Mouse (Mus musculus) ES-E14 (cell line): ENCODE results near the gene Ednra. TPM values are rescaled to one million over a fixed set of nuclear protein-coding genes. Genes with fewer than 3 reads are reported as not detected.

Experiments used
- DNase-seq: peaks from one replicate; pipeline ENCODE4 v3.0.0-alpha.2; 2013; ENCODE audit warnings: low read depth, low spot score
- H3K27ac ChIP-seq: 2 replicates; pipeline ENCODE4 v1.5.1; 2012; ENCODE audit warnings: low read depth, mild to moderate bottlenecking, low read length, moderate library complexity, mixed read lengths; ENCODE audit not compliant: poor library complexity, insufficient read depth, severe bottlenecking
- H3K36me3 ChIP-seq: 2 replicates; pipeline ENCODE4 v1.6.1; 2012; ENCODE audit warnings: mild to moderate bottlenecking, low read length, moderate library complexity, mixed read lengths; ENCODE audit not compliant: control insufficient read depth, poor library complexity, insufficient read depth, severe bottlenecking
- H3K4me1 ChIP-seq, 2 experiments: fragments of 150-350 bp in 1 of 2; sonication (generic) in 1 of 2; 2 replicates each; pipeline ENCODE4 v1.6.1; 2012; ENCODE audit warnings: low read length in 2 of 2, mild to moderate bottlenecking in 1 of 2, mixed read lengths in 1 of 2; ENCODE audit not compliant: control insufficient read depth in 2 of 2, insufficient read depth in 2 of 2, poor library complexity in 1 of 2
- H3K4me3 ChIP-seq, 2 experiments: fragments of 150-350 bp in 1 of 2; sonication (generic) in 1 of 2; 2 replicates each; pipeline ENCODE4 v1.5.1; 2012; ENCODE audit warnings: low read length in 2 of 2, low read depth in 1 of 2, mild to moderate bottlenecking in 1 of 2, mixed read lengths in 1 of 2; ENCODE audit not compliant: insufficient read depth in 1 of 2, poor library complexity in 1 of 2, severe bottlenecking in 1 of 2
- H3K9ac ChIP-seq: 2 replicates; pipeline ENCODE4 v1.6.1; 2012; ENCODE audit warnings: low read depth, mild to moderate bottlenecking, low read length, mixed read lengths; ENCODE audit not compliant: poor library complexity, insufficient read depth, severe bottlenecking
- H3K9me3 ChIP-seq: fragments of 150-350 bp; sonication (generic); 2 replicates; pipeline ENCODE4 v1.6.1; 2012; ENCODE audit warnings: low read depth, mild to moderate bottlenecking, low read length; ENCODE audit not compliant: control insufficient read depth, insufficient read depth
- CHD2 ChIP-seq: IDR thresholded peaks from 2 replicates; pipeline ENCODE4 v1.6.1; 2014; ENCODE audit warnings: mild to moderate bottlenecking, low read depth, low read length, inconsistent platforms
- HCFC1 ChIP-seq: IDR thresholded peaks from 2 replicates; pipeline ENCODE4 v1.6.1; 2012; ENCODE audit warnings: low read length, inconsistent platforms, borderline replicate concordance; ENCODE audit not compliant: insufficient read depth
- MAFK ChIP-seq: IDR thresholded peaks from 2 replicates; pipeline ENCODE4 v1.6.1; 2014; ENCODE audit warnings: mild to moderate bottlenecking, low read depth, low read length, inconsistent platforms; ENCODE audit not compliant: insufficient read depth
- ZC3H11A ChIP-seq: IDR thresholded peaks from 2 replicates; pipeline ENCODE4 v1.6.1; 2012; ENCODE audit warnings: low read depth, mild to moderate bottlenecking, inconsistent platforms, low read length, borderline replicate concordance
- ZNF384 ChIP-seq: IDR thresholded peaks from 2 replicates; pipeline ENCODE4 v1.6.1; 2012; ENCODE audit warnings: low read depth, low read length, inconsistent platforms
- in situ Hi-C, 2 experiments: fragments of 600-800 bp; cut with MboI; formaldehyde crosslinking; loops; one replicate each; pipeline ENCODE4 v1.15.1; 2025; ENCODE audit warnings: low sequenced_read_pairs in 2 of 2, inconsistent platforms in 1 of 2; ENCODE audit not compliant: unreplicated experiment in 2 of 2
- total RNA-seq: library from RNA; depleted of rRNA; stranded (reverse); fragments of 300-350 nt; gene quantifications from 2 replicates; pipeline ENCODE4 v1.2.3, GENCODE M21; 2012

Ednra gene
- total RNA-seq, 1 experiment: 0.40 TPM

GRCm38 (mm10) chr8:77770966-77771365, 46.7 kb upstream of the Ednra start:
- Histone ChIP-seq H3K36me3 (no peaks in the 10 kb centered on the region), H3K4me3 (no peak overlapping the region), H3K4me1 (no peaks in the 10 kb centered on the region), H3K27ac (no peak overlapping the region), H3K9me3 (no peaks in the 10 kb centered on the region), H3K9ac (no peak overlapping the region)
- DNase-seq: no peak
- in situ Hi-C loops: no loop called here
- TF ChIP-seq HCFC1: no peak
- no peak for TF ChIP-seq ZNF384
- TF ChIP-seq CHD2: no peak
- no peak for TF ChIP-seq ZC3H11A
- no peak for TF ChIP-seq MAFK

DNA sequence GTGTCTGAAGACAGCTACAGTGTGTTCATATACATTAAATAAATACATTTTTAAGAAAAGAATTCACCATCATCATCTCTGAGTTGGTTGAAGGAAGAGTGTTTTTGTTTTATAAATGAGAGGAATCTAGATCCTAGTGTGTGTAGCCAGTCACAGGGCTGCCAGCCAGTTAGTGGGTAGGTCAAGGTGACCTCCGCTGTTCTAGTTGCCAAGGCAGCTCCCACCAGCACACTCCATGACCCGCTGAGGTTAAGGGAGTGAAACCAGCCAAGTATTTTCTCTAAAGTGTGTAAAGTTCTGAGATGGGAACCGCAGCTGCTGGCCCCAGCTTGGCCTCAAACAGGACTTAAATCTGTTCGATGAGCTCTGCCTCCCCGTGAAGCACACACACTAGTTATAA, 44.7 kb upstream of the Ednra start:
- Histone ChIP-seq H3K9me3 (no peaks in the 10 kb centered on the region), H3K27ac (no peak overlapping the region), H3K36me3 (no peaks in the 10 kb centered on the region), H3K9ac (no peak overlapping the region), H3K4me1 (no peaks in the 10 kb centered on the region), H3K4me3 (no peak overlapping the region)
- TF ChIP-seq ZC3H11A (no peak), MAFK (no peak), HCFC1 (no peak), ZNF384 (no peak), CHD2 (no peak)
- DNase-seq: no peak
- in situ Hi-C loops: no loop called here

DNA sequence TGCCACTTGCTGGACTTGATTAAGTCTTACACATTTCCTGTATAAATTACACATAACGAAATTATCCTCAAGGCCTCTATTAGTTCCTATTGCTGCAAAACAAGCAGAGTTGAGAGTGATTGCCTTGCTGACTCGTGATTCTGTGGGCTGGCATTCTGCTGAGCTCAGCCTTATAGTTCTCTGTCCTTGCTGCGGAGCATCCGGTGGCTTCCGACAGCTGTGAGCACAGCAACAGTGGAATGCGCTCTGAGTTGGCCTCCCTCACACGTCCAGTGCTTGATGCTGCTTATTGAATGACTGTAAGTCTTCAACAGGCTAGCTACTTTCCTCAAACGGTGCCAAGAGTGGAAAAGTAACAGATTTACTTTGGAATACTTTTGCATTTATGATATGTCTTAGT, 40.0 kb upstream of the Ednra start:
- Histone ChIP-seq H3K9me3 (no peaks in the 10 kb centered on the region), H3K4me3 (no peak overlapping the region), H3K27ac (no peak overlapping the region), H3K36me3 (no peaks in the 10 kb centered on the region), H3K9ac (no peak overlapping the region), H3K4me1 (no peaks in the 10 kb centered on the region)
- in situ Hi-C loops: no loop called here
- DNase-seq: no peak
- no peak for TF ChIP-seq MAFK
- no peak for TF ChIP-seq HCFC1
- TF ChIP-seq ZC3H11A: no peak
- TF ChIP-seq ZNF384: no peak
- TF ChIP-seq CHD2: no peak

DNA sequence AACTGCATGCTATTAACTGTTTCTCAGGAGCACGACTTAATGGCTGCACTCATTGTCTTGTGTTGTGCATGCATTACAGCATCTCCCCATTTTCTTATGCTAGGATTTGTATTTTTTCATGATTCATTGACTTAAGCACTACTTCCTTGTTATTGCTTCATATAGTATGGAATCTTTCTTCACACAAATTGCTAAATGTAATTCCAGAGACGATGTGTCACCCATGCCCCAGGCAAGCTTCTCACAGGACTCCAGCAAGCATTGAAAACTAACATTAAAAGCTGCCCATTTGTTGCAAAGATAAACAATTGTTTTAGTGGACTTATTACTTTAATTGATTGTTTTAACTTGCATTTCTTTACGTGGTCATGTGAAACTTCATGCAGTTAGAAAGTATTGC, 38.7 kb upstream of the Ednra start:
- H3K36me3 ChIP-seq: no peaks in the 10 kb centered on the region
- in situ Hi-C loops: no loop called here
- no peak overlapping the region for H3K4me3 ChIP-seq
- no peak for TF ChIP-seq MAFK
- no peaks in the 10 kb centered on the region for H3K9me3 ChIP-seq
- DNase-seq: no peak
- H3K9ac ChIP-seq: no peak overlapping the region
- H3K27ac ChIP-seq: no peak overlapping the region
- no peaks in the 10 kb centered on the region for H3K4me1 ChIP-seq

DNA sequence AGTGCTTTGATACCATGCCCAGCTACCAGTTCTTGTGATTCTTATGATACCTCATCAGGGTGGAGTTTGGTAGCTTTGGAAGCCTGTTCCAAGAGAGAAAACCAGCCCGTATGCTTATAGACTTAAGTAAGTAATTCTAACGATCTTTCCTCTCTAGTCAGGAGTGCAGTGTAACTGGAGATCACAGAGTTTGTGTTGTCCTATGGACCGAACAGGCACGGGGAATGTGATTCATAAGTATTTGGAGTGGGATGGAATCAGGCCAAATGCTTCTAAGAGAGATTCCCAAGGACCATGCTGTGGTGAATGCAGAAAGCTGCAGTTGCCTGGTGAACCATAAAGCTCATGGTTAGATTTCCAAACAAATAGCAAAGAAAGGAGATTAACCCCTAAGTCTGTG, 31.2 kb upstream of the Ednra start:
- Histone ChIP-seq H3K27ac (no peak overlapping the region), H3K4me1 (no peaks in the 10 kb centered on the region), H3K9ac (no peak overlapping the region), H3K4me3 (no peak overlapping the region), H3K36me3 (no peaks in the 10 kb centered on the region), H3K9me3 (no peaks in the 10 kb centered on the region)
- DNase-seq: no peak
- TF ChIP-seq HCFC1 (no peak), ZNF384 (no peak), MAFK (no peak), ZC3H11A (no peak), CHD2 (no peak)
- in situ Hi-C loops: no loop called here
